Mouse (Mus musculus) central nervous system, embryonic 11.5 days (tissue): ENCODE data around the gene Relt. TPM values are rescaled to one million over a fixed set of nuclear protein-coding genes. Genes with fewer than 3 reads are reported as not detected.

ENCODE experiments used
- polyA plus RNA-seq: library from polyadenylated mRNA; depleted of rRNA; stranded (reverse); fragments of >200 nt; gene quantifications from 2 replicates; pipeline ENCODE4 v1.2.3, GENCODE M21; 2012; rRNA removed

Gene Relt
- polyA plus RNA-seq: 4.4 and 5.5 TPM in 2 replicates

GRCm38 (mm10) chr7:100862828-100863638 is at the start of gene Relt:
Gene Relt (minus strand): TSS chr7:100863446.

Other genes with a start within 250 kb of the Relt start
- gene Plekhb1, start 201.0 kb downstream of the Relt start, polyA plus RNA-seq: 3.6 and 5.6 TPM in 2 replicates
- 26.1 and 47.0 TPM in 2 replicates for gene Fam168a, start 156.8 kb downstream of the Relt start, polyA plus RNA-seq
- gene Arhgef17, start 68.7 kb upstream of the Relt start, polyA plus RNA-seq: 18.2 and 30.2 TPM in 2 replicates
- gene P2ry6, start 111.2 kb upstream of the Relt start, polyA plus RNA-seq: 1.3 and 2.1 TPM in 2 replicates
- gene P2ry2, start 149.4 kb upstream of the Relt start, polyA plus RNA-seq: 0.16 and 0.47 TPM in 2 replicates
- 18.9 and 27.4 TPM in 2 replicates for gene Fchsd2, start 229.4 kb upstream of the Relt start, polyA plus RNA-seq